Mouse (Mus musculus) NIH3T3 (cell line): ENCODE results near the gene Pafah1b1.

Experiments
- DNase-seq: peaks from one replicate; pipeline ENCODE4 v3.0.0-alpha.2; 2012; ENCODE audit warnings: low read depth

Pafah1b1 gene

GRCm38 (mm10) chr11:74721141-74721540, 3.3 kb downstream of the Pafah1b1 start:
- DNase-seq, result no peak

GRCm38 (mm10) chr11:74720668-74721067, 3.8 kb downstream of the Pafah1b1 start:
- no peak for DNase-seq

GRCm38 (mm10) chr11:74715971-74716525, 8.4 kb downstream of the Pafah1b1 start:
- peak; percentile 41 for DNase-seq

- DNase-seq, result no peak
Measured at GRCm38 (mm10) chr11:74710671-74711070, 13.8 kb downstream of the Pafah1b1 start.

- DNase-seq, result no peak
Measured at GRCm38 (mm10) chr11:74708781-74709180, 15.7 kb downstream of the Pafah1b1 start.

- DNase-seq, result no peak
Measured at GRCm38 (mm10) chr11:74704068-74704467, 20.4 kb downstream of the Pafah1b1 start.

- no peak for DNase-seq
Measured at GRCm38 (mm10) chr11:74699505-74699904, 25.0 kb downstream of the Pafah1b1 start.

GRCm38 (mm10) chr11:74692151-74692550, 32.3 kb downstream of the Pafah1b1 start:
- peak; percentile 57 for DNase-seq

GRCm38 (mm10) chr11:74675156-74675555, 49.3 kb downstream of the Pafah1b1 start:
- DNase-seq, result peak; percentile 38

GRCm38 (mm10) chr11:74674713-74675112, 49.8 kb downstream of the Pafah1b1 start:
- DNase-seq, result no peak

- DNase-seq, result no peak
Measured at GRCm38 (mm10) chr11:74673561-74673960, 50.9 kb downstream of the Pafah1b1 start.

GRCm38 (mm10) chr11:74672901-74673513, 51.5 kb downstream of the Pafah1b1 start:
- DNase-seq, result no peak

GRCm38 (mm10) chr11:74671839-74672238, 52.6 kb downstream of the Pafah1b1 start:
- no peak for DNase-seq

- DNase-seq, result no peak
Measured at GRCm38 (mm10) chr11:74671013-74671412, 53.5 kb downstream of the Pafah1b1 start.

GRCm38 (mm10) chr11:74670151-74670550, 54.3 kb downstream of the Pafah1b1 start:
- no peak for DNase-seq

GRCm38 (mm10) chr11:74668971-74669370, 55.5 kb downstream of the Pafah1b1 start:
- no peak for DNase-seq

- DNase-seq, result no peak
Measured at GRCm38 (mm10) chr11:74668466-74668865, 56.0 kb downstream of the Pafah1b1 start.

GRCm38 (mm10) chr11:74667582-74668010, 56.9 kb downstream of the Pafah1b1 start:
- DNase-seq, result no peak

GRCm38 (mm10) chr11:74666776-74667581, 57.5 kb downstream of the Pafah1b1 start:
- DNase-seq, result no peak

- no peak for DNase-seq
Measured at GRCm38 (mm10) chr11:74666284-74666652, 58.2 kb downstream of the Pafah1b1 start.

GRCm38 (mm10) chr11:74665631-74666283, 58.7 kb downstream of the Pafah1b1 start:
- DNase-seq, result no peak

- no peak for DNase-seq
Measured at GRCm38 (mm10) chr11:74664906-74665305, 59.6 kb downstream of the Pafah1b1 start.

- DNase-seq, result no peak
Measured at GRCm38 (mm10) chr11:74664279-74664678, 60.2 kb downstream of the Pafah1b1 start.
